Mouse (Mus musculus) olfactory bulb, adult 2 months (tissue): ENCODE measurements around the gene Ppp6r3.

Source experiments
- CTCF ChIP-seq: fragments of 200-500 bp; IDR thresholded peaks from 2 replicates; pipeline ENCODE4 v1.5.1; 2012; ENCODE audit warnings: low read depth, mild to moderate bottlenecking, low read length, moderate library complexity; ENCODE audit not compliant: insufficient read depth
- POLR2A ChIP-seq: fragments of 200-500 bp; IDR thresholded peaks from 2 replicates; pipeline ENCODE4 v1.6.1; 2012; ENCODE audit warnings: mild to moderate bottlenecking, low read depth, low read length, moderate library complexity; ENCODE audit not compliant: insufficient read depth

GRCm38 (mm10) chr19:3429156-3429816, 146.3 kb downstream of the Ppp6r3 start:
- TF ChIP-seq CTCF: no peak
- no peak for TF ChIP-seq POLR2A
